Mouse (Mus musculus): ENCODE measurements around the gene Sit1.
"Not testable (repeated sequence)": the region's sequence is repeated elsewhere in the genome, so short reads cannot be mapped to it uniquely, and the experiment has no call there.

The Sit1 gene

DNA sequence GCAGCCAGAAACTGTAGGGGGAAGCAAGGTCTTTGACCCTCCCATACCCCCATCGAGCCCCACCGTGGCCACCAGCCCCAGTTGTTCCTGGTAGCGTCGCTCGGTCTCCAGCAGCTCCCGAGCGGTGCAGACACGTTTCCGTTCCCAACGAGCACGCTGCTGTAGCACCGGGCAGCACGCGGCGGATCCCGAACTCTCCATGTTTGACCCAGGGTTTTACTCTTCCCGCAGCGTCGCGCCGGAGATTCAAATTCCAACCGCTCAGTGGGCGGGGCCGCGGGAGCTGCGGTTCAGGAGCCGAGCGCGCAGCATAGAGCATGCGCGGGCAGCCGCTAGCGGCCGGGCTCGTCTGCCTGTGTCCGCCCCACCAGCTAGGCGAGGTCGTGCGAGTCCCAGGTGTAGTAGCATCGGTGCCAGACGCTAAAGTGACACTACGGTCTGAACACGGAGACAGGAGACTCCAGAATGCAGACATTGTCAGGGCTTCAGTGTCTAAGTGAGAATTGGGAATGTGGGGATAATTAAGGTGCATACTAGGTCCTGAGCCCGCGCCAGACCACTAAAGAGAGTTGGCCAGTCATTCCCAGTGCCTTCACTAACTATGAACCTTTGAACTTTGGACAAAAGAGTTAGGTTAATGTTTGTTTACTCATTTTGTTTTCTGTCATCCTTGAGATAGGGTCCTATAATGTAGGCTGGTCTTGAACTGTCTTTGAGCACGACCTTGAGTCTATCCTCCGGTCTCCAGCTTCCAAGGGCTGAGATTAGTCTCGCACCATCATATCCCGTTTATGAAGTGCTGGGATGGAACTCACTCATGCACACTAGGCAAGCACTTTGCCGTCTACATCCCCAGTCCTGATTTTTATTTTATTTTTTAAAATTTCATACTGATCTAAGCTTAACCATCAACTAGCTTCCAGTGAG lies 16.1 kb upstream of the Sit1 start, which contains the start of gene Arhgef39:
Arhgef39 (minus strand) TSS at position 289 of the 927 bp plus-strand sequence.
- DNase-seq: peak; percentile 90

DNA sequence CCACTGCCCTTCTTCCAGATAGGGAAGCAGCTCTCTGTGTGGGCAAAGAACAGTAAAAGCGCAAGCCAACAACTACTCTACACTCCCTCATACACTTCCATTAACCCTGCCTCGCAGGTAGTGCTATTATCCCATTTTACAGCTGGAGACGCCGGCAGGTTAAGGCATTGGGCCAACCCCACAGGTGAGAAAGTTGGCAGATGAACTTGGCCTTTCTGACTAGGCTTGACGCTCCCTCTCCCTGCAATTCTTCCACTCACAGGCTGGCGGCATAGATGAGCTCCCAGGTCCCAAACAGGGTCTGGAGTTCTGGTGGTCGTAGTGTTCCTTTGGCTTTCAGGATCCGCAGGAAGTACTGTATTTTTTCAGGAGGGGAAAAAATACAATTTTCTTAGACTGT lies 15.4 kb upstream of the Sit1 start:
- peak; percentile 45 for DNase-seq

DNA sequence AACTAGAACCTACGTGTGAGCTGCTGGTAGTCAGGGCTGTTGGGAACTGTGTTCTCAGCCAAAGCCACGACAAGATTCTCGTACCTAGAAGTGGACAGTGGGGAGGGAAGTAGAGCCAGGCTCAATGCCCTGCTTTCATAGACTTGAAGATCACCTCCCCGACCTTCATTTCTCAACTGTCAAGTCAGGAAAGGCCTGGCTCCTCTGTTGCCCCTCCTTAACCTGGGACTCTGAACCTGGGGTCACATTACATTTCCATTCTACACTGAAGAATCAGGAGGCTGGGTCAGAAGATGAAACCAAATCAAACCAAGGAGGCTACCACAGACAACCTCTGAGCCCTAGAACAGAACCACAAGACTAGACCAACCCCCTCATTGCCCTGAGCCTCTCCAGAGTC lies 14.4 kb upstream of the Sit1 start:
- no peak for DNase-seq

DNA sequence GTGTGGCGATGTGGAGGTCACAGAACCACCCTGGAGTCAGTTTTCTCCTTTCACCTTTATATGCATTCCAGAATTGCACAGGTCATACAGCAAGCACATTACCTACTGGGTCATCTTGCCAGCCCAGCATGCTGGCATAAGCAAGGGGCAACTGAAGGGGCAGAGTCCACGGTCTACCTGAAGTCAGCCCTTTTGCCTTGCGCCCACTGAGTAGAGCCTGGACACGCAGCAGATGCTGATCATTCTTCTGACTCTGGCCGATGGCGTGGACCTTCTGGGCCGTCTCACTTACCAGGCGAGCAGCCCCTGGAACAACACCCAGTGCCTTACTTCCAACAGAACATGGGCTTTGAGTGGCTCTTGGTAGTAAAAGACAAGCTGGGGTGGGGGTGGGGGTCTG lies 13.9 kb upstream of the Sit1 start:
- DNase-seq: no peak

DNA sequence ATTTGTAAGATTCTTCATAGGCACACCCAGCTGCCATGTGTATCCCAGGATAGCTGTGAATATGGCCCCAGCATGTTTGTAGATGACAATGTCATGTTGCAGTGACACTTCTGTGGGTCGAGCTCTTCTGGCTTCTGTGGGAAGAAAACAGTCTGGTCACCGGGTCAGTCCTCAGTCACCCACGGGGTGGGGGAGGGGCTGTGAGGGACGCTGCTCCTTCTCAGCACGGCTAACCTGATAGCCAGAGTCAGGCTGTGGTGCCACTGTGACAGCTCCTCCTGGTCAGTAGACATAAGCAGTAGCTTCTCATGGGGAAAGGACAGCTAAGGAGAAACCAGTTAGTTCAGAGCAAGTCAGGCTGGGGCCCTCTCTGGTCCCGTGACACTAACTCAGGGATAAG lies 13.1 kb upstream of the Sit1 start:
- DNase-seq: no peak

DNA sequence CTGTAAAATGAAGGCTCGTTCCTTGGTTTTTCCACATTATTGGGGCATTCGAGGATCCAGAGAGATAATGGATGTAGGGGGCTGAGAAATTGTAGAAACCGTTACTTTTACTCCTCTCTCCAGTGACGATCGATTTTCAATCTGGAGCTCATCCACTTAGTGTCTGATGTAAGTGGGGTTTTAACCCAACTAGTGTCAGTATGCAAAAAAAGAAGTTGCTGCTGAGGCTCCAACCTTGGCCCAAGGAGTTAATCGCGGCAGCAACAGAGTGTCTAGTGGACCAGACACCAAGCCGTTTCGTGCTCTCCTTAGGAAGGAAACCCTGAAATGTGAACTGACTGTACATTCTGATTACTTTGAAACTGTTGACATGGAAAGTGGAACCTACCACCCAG lies 10.3 kb upstream of the Sit1 start:
- no peak for DNase-seq

DNA sequence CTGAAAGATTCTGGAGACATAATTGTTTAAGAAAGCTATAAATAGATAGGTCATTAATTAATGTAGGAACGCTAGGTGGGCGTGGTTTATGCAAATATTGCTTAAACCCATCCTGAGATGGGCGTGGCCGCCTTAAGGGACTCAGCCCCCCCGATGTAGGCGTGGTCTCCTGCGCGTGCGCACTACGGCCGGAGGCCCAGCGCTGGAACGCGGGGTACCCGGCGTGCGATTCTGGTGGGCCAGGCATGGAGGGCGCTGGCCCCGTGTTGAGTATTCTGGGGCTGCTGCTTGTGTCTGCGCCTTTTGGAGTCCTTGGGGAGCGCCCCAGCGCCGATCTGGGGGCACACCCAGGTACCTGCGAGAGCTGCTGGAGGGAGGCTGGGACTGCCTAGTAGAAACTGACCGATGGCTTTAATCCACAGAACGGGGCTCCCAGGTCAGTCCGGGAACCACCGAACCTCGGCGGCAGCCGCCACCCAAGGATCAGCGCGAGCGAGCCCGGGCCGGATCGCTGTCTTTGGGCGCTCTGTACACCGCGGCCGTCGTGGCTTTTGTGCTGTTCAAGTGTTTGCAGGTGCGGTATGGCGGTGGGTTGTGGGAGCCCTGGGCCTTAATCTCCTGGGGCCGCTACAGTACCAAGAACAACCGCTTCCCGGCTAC lies 9.8 kb upstream of the Sit1 start:
- DNase-seq: peak; percentile 97

DNA sequence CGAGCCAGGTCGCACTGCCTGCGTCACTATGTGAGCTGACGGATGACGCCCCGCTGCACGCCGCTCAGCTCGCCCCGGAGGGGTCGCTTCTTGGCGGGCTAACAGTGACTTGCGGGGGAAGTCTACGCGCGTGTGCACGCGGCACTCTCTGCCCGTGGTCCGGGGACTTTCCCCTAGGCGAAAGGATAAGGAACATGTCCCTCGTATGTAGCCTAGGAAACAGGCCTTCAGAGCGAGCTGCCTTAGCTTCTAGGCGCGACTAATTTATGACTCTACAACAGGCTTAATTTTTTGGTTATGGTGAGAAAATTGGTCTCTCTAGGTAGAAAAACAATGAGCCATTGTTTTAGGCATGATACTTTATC lies 9.3 kb upstream of the Sit1 start, which contains the start of gene Ccdc107:
Ccdc107 (plus strand) TSS at position 80 of the 365 bp plus-strand sequence.
- peak; percentile 93 for DNase-seq

DNA sequence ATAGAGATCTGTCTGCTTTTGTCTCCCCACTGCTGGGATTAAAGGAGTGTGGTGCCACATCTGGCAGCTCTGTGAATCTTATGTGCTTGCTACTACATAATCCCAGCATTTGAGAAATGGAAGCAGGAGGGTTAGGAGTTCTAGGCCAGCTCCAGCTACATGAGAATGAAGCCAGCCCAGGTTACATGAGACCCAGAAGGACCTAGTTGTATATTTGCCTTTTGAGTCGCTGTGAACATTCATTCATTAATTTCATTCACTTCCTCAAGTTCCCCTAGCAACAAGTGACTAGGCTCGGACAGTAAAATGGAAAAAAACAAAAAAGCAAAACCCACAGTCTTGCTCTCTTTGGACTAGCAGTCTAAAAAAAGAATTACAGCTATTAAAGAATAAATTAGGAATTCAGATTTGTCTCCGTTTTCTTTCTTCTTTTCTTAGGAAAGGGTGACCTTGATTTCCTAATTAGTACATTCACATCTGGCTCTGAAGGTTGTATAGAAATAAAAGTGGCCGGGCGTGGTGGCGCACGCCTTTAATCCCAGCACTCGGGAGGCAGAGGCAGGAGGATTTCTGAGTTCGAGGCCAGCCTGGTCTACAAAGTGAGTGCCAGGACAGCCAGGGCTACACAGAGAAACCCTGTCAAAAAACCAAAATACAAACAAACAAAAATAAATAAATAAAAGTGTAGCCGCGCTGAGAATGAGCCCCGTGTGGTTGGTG lies 8.7 kb upstream of the Sit1 start:
- no peak for DNase-seq

DNA sequence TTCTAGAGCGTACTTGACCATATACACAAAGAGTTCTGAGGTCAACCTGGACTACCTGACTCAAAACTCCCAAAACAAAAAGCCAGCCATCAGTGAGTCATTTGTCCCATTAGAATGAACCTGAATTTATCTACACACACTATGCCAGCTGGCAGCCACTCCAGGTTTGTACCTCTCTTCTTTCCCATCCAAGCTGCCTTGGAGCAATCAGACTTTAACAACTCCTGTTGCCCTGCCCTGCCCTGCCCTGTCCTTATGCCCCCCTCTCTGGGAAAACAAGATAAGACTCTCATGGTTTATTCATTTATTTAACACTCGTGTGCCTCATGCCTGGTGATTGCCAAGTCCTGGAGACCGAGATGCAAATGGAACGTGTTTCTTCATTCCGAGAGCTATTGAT lies 7.3 kb upstream of the Sit1 start:
- peak; percentile 63 for DNase-seq

DNA sequence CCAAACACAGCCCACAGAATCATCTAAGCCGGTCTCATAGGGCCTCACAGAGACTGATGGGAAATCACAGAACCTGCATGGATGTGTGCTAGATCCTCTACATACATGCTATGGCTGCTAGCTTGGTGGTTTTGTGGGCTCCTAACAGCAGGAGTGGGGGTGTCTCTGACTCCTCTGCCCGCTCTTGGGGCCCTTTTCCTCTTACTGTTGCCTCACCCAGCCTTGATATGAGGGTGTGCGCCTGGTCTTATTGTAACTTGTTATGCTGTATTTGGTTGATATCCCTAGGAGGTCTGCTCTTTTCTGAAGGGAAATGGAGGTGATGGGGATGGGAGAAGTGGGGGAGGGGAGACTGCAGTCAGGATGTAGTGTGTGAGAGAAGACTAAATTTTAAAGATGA lies 6.1 kb upstream of the Sit1 start:
- no peak for DNase-seq

DNA sequence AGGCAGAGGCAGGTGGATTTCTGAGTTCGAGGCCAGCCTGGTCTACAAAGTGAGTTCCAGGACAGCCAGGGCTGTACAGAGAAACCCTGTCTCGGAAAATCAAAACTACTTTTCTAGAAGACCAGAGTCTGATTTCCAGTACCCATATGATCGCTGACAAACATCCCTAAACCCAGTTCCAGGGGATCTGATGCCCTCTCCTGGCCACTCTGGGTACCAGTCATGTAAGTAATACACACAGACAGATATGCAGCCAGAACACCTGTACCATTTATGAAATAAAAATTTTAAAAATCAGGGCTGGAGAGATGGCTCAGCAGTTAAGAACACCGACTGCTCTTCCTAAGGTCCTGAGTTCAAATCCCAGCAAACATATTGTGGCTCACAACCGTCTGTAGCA lies 2.1 kb upstream of the Sit1 start:
- not testable (repeated sequence) for DNase-seq

DNA sequence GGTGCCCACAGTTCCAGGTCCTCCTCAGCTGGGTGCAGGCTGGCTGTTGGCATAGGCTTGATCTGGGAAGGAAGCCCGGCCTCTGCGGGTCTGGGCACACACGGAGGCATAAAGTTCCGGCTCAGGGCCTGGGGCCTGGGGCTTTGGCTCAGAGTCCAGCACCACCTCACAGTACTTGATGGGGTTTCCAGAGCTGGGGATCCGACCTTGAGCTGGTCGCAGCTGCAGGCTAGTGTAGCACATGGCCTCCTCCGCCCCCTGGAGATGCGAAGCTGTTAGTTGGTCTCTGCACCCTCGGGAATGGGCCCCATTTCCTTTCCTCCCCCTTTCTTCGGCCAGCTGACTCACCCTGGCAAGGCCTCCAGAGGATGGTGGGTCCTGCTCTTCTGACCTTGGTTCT lies 943 bp downstream of the Sit1 start:
- DNase-seq: no peak

DNA sequence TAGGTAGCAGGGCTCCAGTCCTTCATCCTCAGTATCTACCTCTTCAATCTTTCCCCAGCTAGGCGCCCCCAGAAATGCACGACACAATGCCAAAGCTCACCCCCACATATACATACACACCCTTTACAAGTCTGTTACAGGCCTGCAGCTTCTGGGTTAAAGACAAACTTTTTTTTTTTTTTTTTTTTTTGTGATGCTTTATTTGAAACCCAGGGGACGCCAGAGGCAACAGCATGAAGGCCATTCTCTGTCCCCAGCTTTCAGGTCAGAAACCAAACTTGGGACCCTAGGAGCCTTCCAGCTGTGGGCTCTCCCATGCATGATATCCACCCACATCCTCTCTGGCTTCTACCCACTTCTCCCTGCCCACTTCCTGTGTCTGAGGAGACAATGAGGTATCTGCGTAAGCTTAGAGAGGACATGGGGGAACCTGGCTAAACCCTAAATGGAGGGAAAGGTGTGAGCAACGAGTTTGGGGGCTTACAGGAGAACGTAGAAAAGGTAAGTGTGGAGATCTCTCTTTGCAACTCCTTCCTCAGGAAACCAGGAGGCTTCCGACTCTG lies 1.6 kb downstream of the Sit1 start:
- no peak for DNase-seq

DNA sequence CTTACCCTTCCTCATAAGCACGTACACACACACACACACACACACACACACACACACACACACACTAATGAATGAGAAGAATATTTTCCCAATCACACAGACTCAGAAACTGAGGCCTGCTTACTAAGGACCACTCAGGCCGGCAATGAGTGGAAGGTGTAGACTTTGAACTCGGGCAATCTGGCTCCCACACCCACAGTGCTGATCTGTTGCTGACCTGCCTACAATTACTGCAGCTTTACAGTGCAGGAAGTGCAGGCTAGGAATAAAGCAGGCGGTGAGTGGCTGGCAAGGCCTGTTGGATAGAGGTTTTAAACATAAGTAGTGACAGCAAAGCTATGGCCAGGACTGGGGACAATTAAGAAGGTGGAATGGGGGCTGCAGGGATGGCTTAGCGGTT lies 2.5 kb downstream of the Sit1 start:
- no peak for DNase-seq

DNA sequence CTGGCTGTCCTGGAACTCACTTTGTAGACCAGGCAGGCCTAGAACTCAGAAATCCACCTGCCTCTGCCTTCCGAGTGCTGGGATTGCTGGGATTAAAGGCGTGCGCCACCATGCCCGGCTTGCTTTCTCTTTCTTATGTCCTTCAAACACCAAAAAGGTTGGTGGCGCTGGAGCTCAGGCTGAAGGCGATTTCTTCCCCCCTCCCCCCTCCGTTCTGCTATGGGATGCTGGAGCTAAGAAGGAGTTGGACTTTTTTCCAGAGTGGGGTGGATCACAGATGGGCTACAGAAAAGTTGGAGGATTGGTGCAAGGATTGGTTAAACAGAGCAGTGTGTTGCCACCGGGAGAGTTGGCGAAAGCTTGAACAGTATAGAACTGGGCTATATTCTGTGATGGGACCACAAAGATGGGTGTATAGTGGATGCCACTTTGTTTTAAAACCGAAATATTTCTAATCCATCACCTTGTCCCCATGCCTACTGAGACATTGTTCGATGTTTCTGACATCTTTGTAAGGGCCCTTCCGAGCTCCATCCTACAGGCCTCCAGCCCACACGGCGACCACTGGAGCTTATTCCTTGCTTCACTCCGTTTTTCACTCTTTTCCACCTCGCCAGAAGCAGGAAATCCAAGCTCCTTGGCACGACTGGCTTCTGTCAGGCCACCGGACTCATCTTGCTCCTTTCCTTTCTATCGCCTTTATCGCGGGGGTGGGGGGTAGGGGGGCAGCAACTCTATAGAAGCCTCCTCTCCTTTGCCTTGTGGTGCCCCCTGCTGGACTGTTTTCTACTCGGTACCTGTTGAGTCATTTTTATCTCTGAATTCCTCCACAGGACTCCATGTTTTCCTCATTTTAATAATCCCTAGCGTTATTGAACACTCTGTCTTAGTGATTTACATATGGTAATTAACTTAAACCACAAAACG lies 4.4 kb downstream of the Sit1 start:
- DNase-seq: peak; percentile 89

DNA sequence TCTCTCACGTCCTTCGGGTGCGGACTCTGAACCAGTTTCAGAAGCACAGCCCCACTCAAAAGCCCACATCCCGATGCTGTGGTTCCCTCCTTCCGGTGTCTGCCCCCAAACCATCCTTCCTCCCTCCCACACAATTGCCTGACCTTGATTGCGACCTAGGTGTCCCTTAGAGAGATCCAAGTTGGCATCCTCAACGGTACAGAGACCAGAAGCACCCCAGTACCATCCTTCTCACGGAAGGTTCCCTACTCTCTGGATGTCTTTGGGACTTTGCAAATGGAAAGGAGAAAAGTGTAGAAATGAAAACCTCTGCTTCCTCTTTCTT lies 5.0 kb downstream of the Sit1 start:
- DNase-seq: no peak

DNA sequence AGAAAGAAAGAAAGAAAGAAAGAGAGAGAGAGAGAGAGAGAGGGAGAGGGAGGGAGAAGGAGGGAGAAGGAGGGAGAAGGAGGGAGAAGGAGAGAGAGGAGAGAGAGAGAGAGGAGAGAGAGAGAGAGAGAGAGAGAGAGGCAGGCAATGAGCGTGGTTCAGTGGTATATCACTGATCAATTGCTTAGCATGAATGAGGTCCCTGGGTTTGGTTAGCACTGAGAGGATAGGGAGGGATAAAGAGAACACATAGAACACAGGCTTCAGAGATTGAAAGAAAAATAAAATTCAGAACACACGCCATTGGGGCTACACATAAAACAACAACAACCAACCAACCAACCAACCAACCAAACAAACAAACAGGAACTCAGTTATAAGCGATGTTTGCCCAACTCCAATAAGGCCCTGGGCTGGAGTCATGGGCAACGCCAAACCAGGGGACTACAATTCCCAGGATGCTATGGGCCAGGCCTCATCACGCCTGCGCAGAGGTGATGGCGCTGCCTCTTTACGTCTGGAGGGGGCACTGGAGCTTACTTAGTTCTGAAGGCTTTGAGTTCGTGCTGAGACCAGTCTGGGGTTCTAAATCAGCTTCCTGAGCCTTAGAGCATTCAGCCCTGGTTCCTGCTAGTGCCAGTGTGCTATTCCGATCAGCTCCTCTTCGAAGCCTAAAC lies 5.5 kb downstream of the Sit1 start:
- peak; percentile 94 for DNase-seq

DNA sequence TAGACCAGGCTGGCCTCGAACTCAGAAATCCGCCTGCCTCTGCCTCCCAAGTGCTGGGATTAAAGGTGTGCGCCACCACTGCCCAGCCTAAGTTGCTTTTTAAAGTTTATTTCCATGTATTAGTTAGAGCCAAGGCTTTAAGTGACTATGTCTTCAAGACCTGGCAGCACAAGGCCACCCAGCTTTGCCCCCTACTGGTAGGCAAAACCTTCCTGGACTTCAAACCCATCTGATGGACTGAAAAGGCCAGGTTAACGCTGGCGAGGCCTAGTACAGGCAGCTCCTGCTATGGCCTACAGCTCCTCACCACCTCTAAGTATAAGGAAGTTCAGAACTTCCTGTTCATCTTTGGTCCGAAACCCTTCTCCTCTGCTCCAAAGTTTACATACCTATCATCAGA lies 6.9 kb downstream of the Sit1 start:
- no peak for DNase-seq

DNA sequence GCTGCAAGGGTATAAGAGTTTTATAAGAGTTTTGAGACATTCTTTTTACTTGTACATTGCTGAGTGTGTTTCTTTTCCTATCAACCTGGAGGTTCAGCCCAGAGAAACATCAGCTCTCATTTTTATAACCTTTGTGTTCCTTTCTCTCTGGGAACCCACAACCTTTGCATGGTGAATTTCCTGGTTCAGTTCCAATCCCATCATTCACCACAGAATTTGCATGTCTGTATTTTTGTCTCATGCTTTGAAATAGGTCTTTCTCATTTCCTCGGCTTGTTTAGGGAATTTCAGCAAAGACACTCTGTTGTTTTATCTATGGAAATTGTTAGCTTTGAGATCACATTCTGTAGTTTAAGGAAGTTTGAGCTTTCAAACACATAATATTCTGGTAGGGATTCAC lies 9.9 kb downstream of the Sit1 start:
- DNase-seq: no peak

DNA sequence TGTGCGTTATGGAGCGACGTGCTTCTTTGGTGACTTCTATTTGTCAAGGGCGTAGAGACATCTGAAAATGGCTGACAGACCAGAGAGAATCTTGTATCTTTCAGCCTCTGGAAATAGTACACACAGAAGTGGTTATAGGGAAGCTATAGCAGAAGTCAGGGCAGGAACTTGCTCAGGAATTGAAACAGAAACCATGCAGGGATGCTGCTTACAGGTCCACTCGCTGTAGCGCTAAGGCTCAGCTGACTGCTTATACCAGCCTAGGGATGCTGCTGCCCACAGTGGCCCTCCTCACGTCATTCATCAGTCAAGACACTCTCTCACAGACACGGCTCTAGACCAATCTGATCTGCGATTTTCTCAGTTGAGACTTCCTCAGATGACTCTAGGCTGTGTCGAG lies 13.2 kb downstream of the Sit1 start:
- DNase-seq: no peak

DNA sequence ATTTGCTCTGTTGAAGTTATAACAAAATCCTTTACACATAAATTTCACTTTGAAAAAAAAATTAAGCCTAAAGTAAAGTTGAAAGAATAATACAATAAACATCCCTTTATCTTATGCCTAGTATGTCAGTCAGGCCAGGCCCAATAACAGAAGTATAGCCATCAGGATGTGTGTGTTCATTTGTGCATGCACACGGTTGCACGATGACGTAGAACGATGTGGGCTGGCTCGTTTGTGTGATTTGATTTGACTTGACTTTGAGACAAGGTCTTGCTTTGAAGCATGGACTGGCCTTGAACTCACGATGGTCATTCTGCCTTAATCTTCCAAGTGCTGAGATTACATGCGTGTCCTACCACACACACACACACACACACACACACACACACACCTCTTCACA lies 16.7 kb downstream of the Sit1 start:
- no peak for DNase-seq

Measured in lung, postnatal 10 days (tissue).